Mouse (Mus musculus) liver, adult 2 months (tissue): Measurements from ENCODE around the gene Hspbp1.

Experiments used
- CTCF ChIP-seq: fragments of 200-500 bp; IDR thresholded peaks from 2 replicates; pipeline ENCODE4 v1.5.1; 2011; ENCODE audit warnings: low read depth, low read length, control low read depth
- POLR2A ChIP-seq: fragments of 200-500 bp; IDR thresholded peaks from 2 replicates; pipeline ENCODE4 v1.6.1; 2011; ENCODE audit warnings: low read length, control low read depth; ENCODE audit not compliant: insufficient read depth; ENCODE audit errors: extremely low read depth

DNA sequence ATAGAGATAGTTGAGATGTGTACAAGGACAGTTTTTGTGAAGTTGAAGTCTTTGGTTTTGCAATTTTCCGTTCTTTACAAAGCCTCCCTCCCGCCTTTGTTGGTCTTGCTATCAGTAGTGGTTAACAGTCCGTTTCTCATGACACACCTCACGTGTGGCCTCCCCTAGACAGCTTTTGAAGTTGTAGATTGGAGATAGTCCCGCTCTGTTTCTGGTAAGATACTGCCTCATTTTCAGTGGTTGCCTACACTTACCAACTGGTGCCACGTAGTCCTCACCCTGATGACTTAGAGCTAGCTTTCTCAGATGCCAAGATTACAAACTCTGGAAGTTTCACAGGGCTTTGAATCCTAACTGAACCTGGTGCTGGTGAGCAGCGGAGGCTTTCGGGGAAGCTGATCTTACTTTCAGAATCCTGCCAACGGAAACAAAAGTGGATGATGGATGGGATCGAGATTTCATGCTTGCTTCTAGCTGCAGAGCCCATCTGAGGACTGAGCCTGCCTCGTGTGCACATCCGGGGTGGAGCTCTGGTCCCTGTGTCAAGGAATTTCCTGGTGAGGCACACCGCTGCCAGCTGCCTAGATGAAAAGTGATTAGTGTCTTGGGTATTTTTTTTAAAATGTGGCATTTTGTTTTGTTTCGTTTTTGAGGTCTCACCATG, 71.0 kb downstream of the Hspbp1 start:
- TF ChIP-seq POLR2A (no peak), CTCF (no peak)
